Mouse (Mus musculus) right cerebral cortex, adult 2 months (tissue): ENCODE data around the gene Ppp1r9b.

Experiments used
- DNase-seq, 2 experiments: peaks; one replicate each; pipeline ENCODE4 v3.0.0; 2021 to 2022; ENCODE audit warnings: low spot score in 2 of 2

The Ppp1r9b gene

GRCm38 (mm10) chr11:94976199-94976598 lies 14.6 kb upstream of the Ppp1r9b start, which contains the start of gene Sgca:
Sgca (minus strand) TSS chr11:94976327.
- DNase-seq: no peak

GRCm38 (mm10) chr11:94978178-94978915 lies 12.5 kb upstream of the Ppp1r9b start:
- no peak for DNase-seq

GRCm38 (mm10) chr11:94978947-94979346 lies 11.9 kb upstream of the Ppp1r9b start:
- DNase-seq: peak; percentile 95 to 99

- no peak for DNase-seq
These were observed 11.2 kb upstream of the Ppp1r9b start for GRCm38 (mm10) chr11:94979462-94980179.

GRCm38 (mm10) chr11:94985140-94985539 lies 5.7 kb upstream of the Ppp1r9b start:
- DNase-seq: no peak

- DNase-seq: no peak
These were observed 5.0 kb upstream of the Ppp1r9b start for GRCm38 (mm10) chr11:94985822-94986221.

GRCm38 (mm10) chr11:94986435-94986834 lies 4.4 kb upstream of the Ppp1r9b start:
- DNase-seq: no peak

- no peak for DNase-seq
These were observed 3.5 kb upstream of the Ppp1r9b start for GRCm38 (mm10) chr11:94987341-94987740.

- no peak for DNase-seq
These were observed 3.0 kb upstream of the Ppp1r9b start for GRCm38 (mm10) chr11:94987851-94988250.

- DNase-seq: no peak
These were observed 1.9 kb upstream of the Ppp1r9b start for GRCm38 (mm10) chr11:94988780-94989561.

GRCm38 (mm10) chr11:94989562-94990017 lies 1.2 kb upstream of the Ppp1r9b start:
- peak; percentile 88 to 93 for DNase-seq

- DNase-seq: no peak
These were observed 610 bp upstream of the Ppp1r9b start for GRCm38 (mm10) chr11:94990102-94990748.

GRCm38 (mm10) chr11:94991641-94992479 lies 1.0 kb downstream of the Ppp1r9b start:
- peak in 1 of 2 experiments; percentile 62 for DNase-seq

- no peak for DNase-seq
These were observed 1.6 kb downstream of the Ppp1r9b start for GRCm38 (mm10) chr11:94992480-94992753.

GRCm38 (mm10) chr11:94992754-94993606 lies 2.1 kb downstream of the Ppp1r9b start:
- DNase-seq: peak; percentile 54 to 63

- no peak for DNase-seq
These were observed 3.5 kb downstream of the Ppp1r9b start for GRCm38 (mm10) chr11:94994208-94994814.

GRCm38 (mm10) chr11:94994947-94995772 lies 4.3 kb downstream of the Ppp1r9b start:
- no peak for DNase-seq

GRCm38 (mm10) chr11:94996101-94996500 lies 5.3 kb downstream of the Ppp1r9b start:
- no peak for DNase-seq

- DNase-seq: no peak
These were observed 6.1 kb downstream of the Ppp1r9b start for GRCm38 (mm10) chr11:94996984-94997383.
